Mouse (Mus musculus) ES-E14 (cell line): ENCODE data around the gene Olfr33. TPM values are rescaled to one million over a fixed set of nuclear protein-coding genes. Genes with fewer than 3 reads are reported as not detected.

Source experiments
- DNase-seq: peaks from one replicate; pipeline ENCODE4 v3.0.0-alpha.2; 2013; ENCODE audit warnings: low read depth, low spot score
- H3K27ac ChIP-seq: 2 replicates; pipeline ENCODE4 v1.5.1; 2012; ENCODE audit warnings: low read depth, mild to moderate bottlenecking, low read length, moderate library complexity, mixed read lengths; ENCODE audit not compliant: poor library complexity, insufficient read depth, severe bottlenecking
- H3K36me3 ChIP-seq: 2 replicates; pipeline ENCODE4 v1.6.1; 2012; ENCODE audit warnings: mild to moderate bottlenecking, low read length, moderate library complexity, mixed read lengths; ENCODE audit not compliant: control insufficient read depth, poor library complexity, insufficient read depth, severe bottlenecking
- H3K4me1 ChIP-seq, 2 experiments: fragments of 150-350 bp in 1 of 2; sonication (generic) in 1 of 2; 2 replicates each; pipeline ENCODE4 v1.6.1; 2012; ENCODE audit warnings: low read length in 2 of 2, mild to moderate bottlenecking in 1 of 2, mixed read lengths in 1 of 2; ENCODE audit not compliant: control insufficient read depth in 2 of 2, insufficient read depth in 2 of 2, poor library complexity in 1 of 2
- H3K4me3 ChIP-seq, 2 experiments: fragments of 150-350 bp in 1 of 2; sonication (generic) in 1 of 2; 2 replicates each; pipeline ENCODE4 v1.5.1; 2012; ENCODE audit warnings: low read length in 2 of 2, low read depth in 1 of 2, mild to moderate bottlenecking in 1 of 2, mixed read lengths in 1 of 2; ENCODE audit not compliant: insufficient read depth in 1 of 2, poor library complexity in 1 of 2, severe bottlenecking in 1 of 2
- H3K9ac ChIP-seq: 2 replicates; pipeline ENCODE4 v1.6.1; 2012; ENCODE audit warnings: low read depth, mild to moderate bottlenecking, low read length, mixed read lengths; ENCODE audit not compliant: poor library complexity, insufficient read depth, severe bottlenecking
- H3K9me3 ChIP-seq: fragments of 150-350 bp; sonication (generic); 2 replicates; pipeline ENCODE4 v1.6.1; 2012; ENCODE audit warnings: low read depth, mild to moderate bottlenecking, low read length; ENCODE audit not compliant: control insufficient read depth, insufficient read depth
- CHD2 ChIP-seq: IDR thresholded peaks from 2 replicates; pipeline ENCODE4 v1.6.1; 2014; ENCODE audit warnings: mild to moderate bottlenecking, low read depth, low read length, inconsistent platforms
- HCFC1 ChIP-seq: IDR thresholded peaks from 2 replicates; pipeline ENCODE4 v1.6.1; 2012; ENCODE audit warnings: low read length, inconsistent platforms, borderline replicate concordance; ENCODE audit not compliant: insufficient read depth
- MAFK ChIP-seq: IDR thresholded peaks from 2 replicates; pipeline ENCODE4 v1.6.1; 2014; ENCODE audit warnings: mild to moderate bottlenecking, low read depth, low read length, inconsistent platforms; ENCODE audit not compliant: insufficient read depth
- ZC3H11A ChIP-seq: IDR thresholded peaks from 2 replicates; pipeline ENCODE4 v1.6.1; 2012; ENCODE audit warnings: low read depth, mild to moderate bottlenecking, inconsistent platforms, low read length, borderline replicate concordance
- ZNF384 ChIP-seq: IDR thresholded peaks from 2 replicates; pipeline ENCODE4 v1.6.1; 2012; ENCODE audit warnings: low read depth, low read length, inconsistent platforms
- in situ Hi-C, 2 experiments: fragments of 600-800 bp; cut with MboI; formaldehyde crosslinking; loops; one replicate each; pipeline ENCODE4 v1.15.1; 2025; ENCODE audit warnings: low sequenced_read_pairs in 2 of 2, inconsistent platforms in 1 of 2; ENCODE audit not compliant: unreplicated experiment in 2 of 2
- total RNA-seq: library from RNA; depleted of rRNA; stranded (reverse); fragments of 300-350 nt; gene quantifications from 2 replicates; pipeline ENCODE4 v1.2.3, GENCODE M21; 2012; rRNA removed

The Olfr33 gene
- total RNA-seq = not detected in 2 replicates

DNA sequence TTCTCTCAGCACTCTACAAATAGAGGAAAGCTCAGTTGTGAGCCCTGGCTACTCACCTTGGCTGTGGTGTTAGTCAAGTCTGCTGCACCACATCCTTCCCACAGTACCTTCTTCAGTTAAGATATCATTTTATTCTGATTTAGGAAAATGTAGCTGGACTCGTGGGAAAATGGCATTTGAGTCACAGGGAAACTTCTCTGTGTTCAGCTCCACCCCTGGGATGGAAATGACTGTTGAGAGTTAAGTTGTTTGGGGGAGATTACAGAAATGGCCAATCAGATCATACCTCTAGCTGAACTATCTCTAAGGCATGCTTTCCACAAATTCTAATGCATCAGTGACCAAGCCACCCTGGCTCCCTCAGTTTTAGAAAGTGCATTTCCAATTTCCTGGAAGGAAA is at the start of gene Olfr33:
Gene Olfr33, minus strand, starts transcription at position 101 of the 400 bp plus-strand sequence.
- in situ Hi-C loops = no loop called here
- Histone ChIP-seq H3K9ac (no peak within 1 kb of the TSS), H3K9me3 (no peaks in the 10 kb centered on the region), H3K4me1 (no peaks in the 10 kb centered on the region), H3K36me3 (no peaks in the 10 kb centered on the region), H3K27ac (no peak within 1 kb of the TSS), H3K4me3 (no peak within 1 kb of the TSS)
- DNase-seq = no peak
- TF ChIP-seq MAFK (no peak), ZNF384 (no peak), ZC3H11A (no peak), HCFC1 (no peak), CHD2 (no peak)

DNA sequence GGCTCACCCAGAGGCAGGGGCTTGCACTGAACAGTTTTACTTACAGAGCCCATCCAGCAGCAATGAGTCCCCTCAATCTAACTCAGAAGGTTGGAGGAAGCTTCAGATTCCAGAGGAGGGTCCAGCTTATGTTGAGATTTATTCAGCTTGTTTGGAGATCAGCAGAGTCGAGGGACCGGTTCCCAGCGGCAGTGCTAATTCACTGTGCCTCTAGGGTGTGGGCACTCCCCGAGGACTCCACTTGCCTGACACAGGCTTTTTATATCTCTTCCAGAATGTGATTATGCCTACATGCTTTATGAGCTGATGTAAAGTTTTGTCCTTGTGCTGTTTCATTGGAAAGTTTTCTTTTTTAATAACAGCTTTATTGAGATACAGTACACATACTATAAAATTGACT is 40.4 kb upstream of the Olfr33 start, which contains the start of the genes Olfr560 and Olfr78:
Gene Olfr560, minus strand, starts transcription at position 101 of the 400 bp plus-strand sequence.
Gene Olfr78, minus strand, starts transcription at position 206 of the 400 bp plus-strand sequence.
- H3K36me3 ChIP-seq = no peaks in the 10 kb centered on the region
- TF ChIP-seq MAFK (no peak), ZC3H11A (no peak), ZNF384 (no peak), CHD2 (no peak), HCFC1 (no peak)
- H3K27ac ChIP-seq = no peak within 1 kb of the TSS
- in situ Hi-C loops = no loop called here
- no peak for DNase-seq
- H3K4me3 ChIP-seq = no peak within 1 kb of the TSS
- no peaks in the 10 kb centered on the region for H3K9me3 ChIP-seq
- H3K9ac ChIP-seq = no peak within 1 kb of the TSS
- H3K4me1 ChIP-seq = no peaks in the 10 kb centered on the region

DNA sequence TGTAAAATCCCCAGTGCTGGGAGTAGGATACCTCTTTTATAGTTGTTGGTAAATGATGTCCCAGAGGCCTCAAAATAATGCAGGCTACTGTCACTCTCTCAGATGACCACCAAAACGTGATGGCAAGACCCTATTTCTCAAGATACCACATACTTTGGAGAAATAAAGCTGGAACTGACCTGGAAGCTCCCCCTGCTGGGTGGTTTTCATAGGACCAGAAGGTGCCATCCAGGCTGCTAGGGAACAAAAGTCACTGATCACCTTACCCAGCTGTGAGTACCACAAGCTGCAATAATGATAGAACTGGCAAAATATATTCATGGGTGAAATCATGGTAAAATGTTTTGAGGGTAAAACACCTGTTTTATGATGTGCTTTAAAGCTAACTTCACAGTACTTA is 33.2 kb upstream of the Olfr33 start:
- Histone ChIP-seq H3K4me3 (no peak overlapping the region), H3K27ac (no peak overlapping the region), H3K4me1 (no peaks in the 10 kb centered on the region), H3K9me3 (no peaks in the 10 kb centered on the region), H3K9ac (no peak overlapping the region), H3K36me3 (no peaks in the 10 kb centered on the region)
- TF ChIP-seq CHD2 = no peak
- no peak for TF ChIP-seq HCFC1
- TF ChIP-seq ZC3H11A = no peak
- no peak for TF ChIP-seq ZNF384
- no peak for TF ChIP-seq MAFK
- DNase-seq = peak; percentile 3
- in situ Hi-C loops = no loop called here

DNA sequence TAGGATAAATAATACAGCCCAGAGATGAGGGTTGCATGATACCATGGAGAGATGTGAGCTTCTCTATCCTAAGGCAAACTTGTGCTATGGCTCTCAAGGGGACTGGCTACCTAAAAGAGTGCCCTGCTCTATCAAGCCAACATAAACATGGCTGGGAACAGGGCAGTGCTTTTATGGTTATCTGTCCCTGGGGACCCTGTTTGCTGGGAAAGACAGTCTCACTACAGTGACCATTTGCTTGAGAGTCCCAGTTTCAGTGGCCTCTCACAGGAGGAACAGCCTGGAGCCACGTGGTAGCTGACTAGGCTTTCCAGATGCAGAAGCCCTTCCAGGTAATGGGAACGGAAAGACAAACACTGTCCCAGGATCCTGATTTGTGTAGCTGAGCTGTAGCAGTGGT is 18.8 kb upstream of the Olfr33 start:
- H3K9ac ChIP-seq = no peak overlapping the region
- DNase-seq = no peak
- in situ Hi-C loops = no loop called here
- no peaks in the 10 kb centered on the region for H3K9me3 ChIP-seq
- H3K4me1 ChIP-seq = no peaks in the 10 kb centered on the region
- H3K36me3 ChIP-seq = no peaks in the 10 kb centered on the region
- H3K4me3 ChIP-seq = no peak overlapping the region
- no peak for TF ChIP-seq ZNF384
- no peak for TF ChIP-seq MAFK
- no peak for TF ChIP-seq ZC3H11A
- TF ChIP-seq CHD2 = no peak
- no peak for TF ChIP-seq HCFC1
- no peak overlapping the region for H3K27ac ChIP-seq

DNA sequence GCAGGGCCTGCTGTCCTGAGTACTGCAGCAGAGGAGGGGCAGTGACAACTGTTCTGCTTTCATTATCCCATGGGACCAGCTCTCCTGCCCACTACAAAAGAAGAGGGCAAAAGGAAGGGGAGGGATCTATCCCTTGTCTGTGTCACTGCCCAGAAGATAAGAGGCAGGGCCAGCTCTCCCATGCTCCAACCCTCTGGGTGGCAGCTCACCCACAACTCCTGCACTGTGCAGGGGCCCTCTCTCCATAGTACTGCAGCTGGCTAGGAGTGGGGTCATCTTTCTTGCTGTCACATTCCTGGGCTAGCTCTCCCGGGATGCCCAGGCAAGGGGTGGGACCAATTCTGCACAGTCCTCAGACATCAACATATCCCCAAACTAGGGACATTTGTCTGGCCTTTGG is 14.9 kb upstream of the Olfr33 start:
- H3K27ac ChIP-seq = no peak overlapping the region
- H3K9me3 ChIP-seq = no peaks in the 10 kb centered on the region
- H3K9ac ChIP-seq = no peak overlapping the region
- TF ChIP-seq ZC3H11A (no peak), CHD2 (no peak), MAFK (no peak), HCFC1 (no peak), ZNF384 (no peak)
- H3K36me3 ChIP-seq = no peaks in the 10 kb centered on the region
- H3K4me3 ChIP-seq = no peak overlapping the region
- H3K4me1 ChIP-seq = no peaks in the 10 kb centered on the region
- in situ Hi-C loops = no loop called here
- DNase-seq = no peak
